Mouse (Mus musculus): ENCODE data around the gene Plaur. TPM values are rescaled to one million over a fixed set of nuclear protein-coding genes. Genes with fewer than 3 reads are reported as not detected.

The Plaur gene
- total RNA-seq (2021) (10 to 100 TPM in 1 of 2 experiments, 1 to 10 TPM in 1; 9.5 to 10.8 TPM), polyA plus RNA-seq (2012; rRNA removed) (15.5 and 18.0 TPM in 2 replicates)
- long read RNA-seq, transcript Plaur-201 (7 exons, 1,506 nt) = major isoform, 8 of 13 reads
- long read RNA-seq, partial matches to known transcripts = 1 of 13 reads
- long read RNA-seq, other reads (novel, unspliced or antisense) = 3 of 13 reads

- peak; percentile 67 for DNase-seq
These were observed at the start of gene Plaur for GRCm38 (mm10) chr7:24462388-24463319. Gene Plaur (plus strand): TSS chr7:24462484.

GRCm38 (mm10) chr7:24413630-24414029 lies 48.7 kb upstream of the Plaur start:
- no peak for DNase-seq

- no peak for DNase-seq
These were observed 47.0 kb upstream of the Plaur start for GRCm38 (mm10) chr7:24415261-24415660.

GRCm38 (mm10) chr7:24419579-24419978 lies 42.7 kb upstream of the Plaur start:
- DNase-seq = no peak

GRCm38 (mm10) chr7:24421648-24422047 lies 40.6 kb upstream of the Plaur start:
- DNase-seq = no peak

GRCm38 (mm10) chr7:24422251-24422650 lies 40.0 kb upstream of the Plaur start:
- DNase-seq = no peak

- no peak for DNase-seq
These were observed 39.0 kb upstream of the Plaur start for GRCm38 (mm10) chr7:24423107-24423763.

- DNase-seq = peak; percentile 30
These were observed 38.1 kb upstream of the Plaur start for GRCm38 (mm10) chr7:24423956-24424732.

GRCm38 (mm10) chr7:24425919-24426318 lies 36.4 kb upstream of the Plaur start:
- DNase-seq = no peak

GRCm38 (mm10) chr7:24427168-24427567 lies 35.1 kb upstream of the Plaur start:
- DNase-seq = no peak

- DNase-seq = no peak
These were observed 33.6 kb upstream of the Plaur start for GRCm38 (mm10) chr7:24428725-24429124.

- no peak for DNase-seq
These were observed 32.7 kb upstream of the Plaur start for GRCm38 (mm10) chr7:24429413-24430112.

- DNase-seq = no peak
These were observed 31.5 kb upstream of the Plaur start for GRCm38 (mm10) chr7:24430551-24431345.

- no peak for DNase-seq
These were observed 30.6 kb upstream of the Plaur start for GRCm38 (mm10) chr7:24431713-24432112.

GRCm38 (mm10) chr7:24435305-24435704 lies 27.0 kb upstream of the Plaur start:
- DNase-seq = no peak

GRCm38 (mm10) chr7:24437981-24438380 lies 24.3 kb upstream of the Plaur start:
- no peak for DNase-seq

GRCm38 (mm10) chr7:24439191-24439590 lies 23.1 kb upstream of the Plaur start:
- DNase-seq = no peak

- no peak for DNase-seq
These were observed 22.4 kb upstream of the Plaur start for GRCm38 (mm10) chr7:24439891-24440290.

- peak; percentile 82 for DNase-seq
These were observed 20.5 kb upstream of the Plaur start for GRCm38 (mm10) chr7:24441785-24442184.

GRCm38 (mm10) chr7:24442313-24442712 lies 20.0 kb upstream of the Plaur start:
- DNase-seq = no peak

Measured in adrenal gland, adult 2 months (tissue).